20 mouse cellular contexts compared by ENCODE assay signal in genomic region chr5:124442628-124443027, GRCm38 (mm10). TPM values are rescaled to one million over a fixed set of nuclear protein-coding genes. Genes with fewer than 3 reads are reported as not detected.
DNase-seq lines count a peak whose midpoint lies in the region; TF ChIP-seq lines count a peak whose summit lies in the region.
"Had no signal": no experiment of that assay in that cellular context is flagged by ENCODE, and none has a peak within 500 bp of the region (broad histone marks: within the 10 kb centered on the region; RNA-seq: fewer than 3 reads in every experiment).

No protein-coding gene starts in this region.

- H3K4me1 ChIP-seq in kidney, adult 2 months (ENCODE audit: control insufficient read depth, insufficient read depth, low read length): peaks cover 21% of the 10 kb centered on the region; the same call in 1 of the 2 replicates
- H3K4me1 ChIP-seq in bone marrow macrophage, adult 2 months (ENCODE audit: control insufficient read depth, insufficient read depth, low read length): peaks cover 26% of the 10 kb centered on the region

- intact Hi-C loops in heart, postnatal 36 days (cut with DNase I): loop anchor here (2.0 kb wide), 1 partner anchor 14 kb away; no protein-coding TSS in a partner anchor

- no peaks in the 10 kb centered on the region for H3K27me3 ChIP-seq in kidney, adult 2 months (replicated peaks; ENCODE audit: control insufficient read depth, insufficient read depth, low read length)
- H3K27me3 ChIP-seq: CH12.LX; limb, embryonic 13.5 days had no signal

- TF ChIP-seq POLR2A in kidney, adult 2 months (IDR thresholded peaks at IDR 0.05; ENCODE audit: low read depth, low read length): no peak
- TF ChIP-seq POLR2A in bone marrow macrophage, adult 2 months (IDR thresholded peaks at IDR 0.05; ENCODE audit: borderline replicate concordance, low read depth, low read length): no peak

- H3K4me3 ChIP-seq in kidney, adult 2 months (ENCODE audit: insufficient read depth, low read depth, low read length): no peak overlapping the region
- H3K4me3 ChIP-seq in bone marrow macrophage, adult 2 months (ENCODE audit: insufficient read depth, low read length): no peak overlapping the region
- no peak overlapping the region for H3K4me3 ChIP-seq in macrophage (ENCODE audit: inconsistent target)
- H3K4me3 ChIP-seq: forebrain, embryonic 13.5 days; limb, embryonic 13.5 days had no signal

- H3K36me3 ChIP-seq in kidney, adult 2 months (ENCODE audit: control insufficient read depth, insufficient read depth, low read length): no peaks in the 10 kb centered on the region
- H3K36me3 ChIP-seq in macrophage (ENCODE audit: inconsistent target): no peaks in the 10 kb centered on the region

- no peak for TF ChIP-seq CTCF in kidney, adult 2 months (conservative IDR thresholded peaks at IDR 0.05; ENCODE audit: insufficient read depth, insufficient read length, low read depth, low read length)
- TF ChIP-seq CTCF in bone marrow macrophage, adult 2 months (IDR thresholded peaks at IDR 0.05; ENCODE audit: low read depth, low read length): no peak

- 48% methylated on average over 2 of the region's 2 CpGs for WGBS in kidney, adult 2 months
- WGBS in macrophage (ENCODE audit: missing documents): 26% methylated on average over 2 of the region's 2 CpGs

- peaks cover 43% of the 10 kb centered on the region for H3K79me2 ChIP-seq in macrophage (ENCODE audit: inconsistent target)

- DNase-seq in kidney, adult 2 months: peak; percentile 52
- DNase-seq in kidney, adult 8-10 months: no peak
- DNase-seq in A20 (ENCODE audit: low read depth, low spot score): peak; percentile 38
- no peak for DNase-seq in frontal cortex, adult 2 months (ENCODE audit: extremely low spot score in 1 of 2, low spot score in 1 of 2)
- no peak for DNase-seq in heart, postnatal 36 days
- DNase-seq in frontal cortex, postnatal 10 days (ENCODE audit: low spot score in 2 of 2): no peak
- DNase-seq: adrenal gland, postnatal 25 days; cerebellum, adult 9-11 months; embryo, embryonic 11 days; kidney, adult 11 months; kidney, postnatal 25 days; layer of hippocampus, adult 9-11 months; lung, postnatal 14 days; right cerebral cortex, postnatal 14 days had no signal

- no peak overlapping the region for H3K27ac ChIP-seq in kidney, adult 2 months (ENCODE audit: insufficient read depth, low read depth, low read length)
- peak overlapping the region; percentile 53; the same call in 1 of the 2 replicates for H3K27ac ChIP-seq in bone marrow macrophage, adult 2 months (ENCODE audit: insufficient read depth, low read depth, low read length)
- H3K27ac ChIP-seq in macrophage: peak overlapping the region; percentile 68
- H3K27ac ChIP-seq: forebrain, embryonic 13.5 days; hindbrain, embryonic 14.5 days; limb, embryonic 13.5 days had no signal

RNA-seq across cellular contexts. Expression of gene Kmt5a, which starts 2.9 kb away (rescaled TPM):
- 75.9 and 81.1 TPM in 2 replicates for polyA plus RNA-seq in kidney, adult 2 months (2012; rRNA removed)
- polyA plus RNA-seq in bone marrow macrophage, adult 2 months (2012; ENCODE audit: insufficient read depth, insufficient read length, missing spikeins): 49.2 and 58.6 TPM in 2 replicates
- 100 to 1,000 TPM in 8 of 26 experiments, 10 to 100 TPM in 18; 52.3 to 174 (median 91.0) TPM for total RNA-seq in macrophage (2018; cell fraction: chromatin; rRNA removed)
- total RNA-seq in macrophage (2018; cell fraction: cytosol; rRNA removed): 10 to 100 TPM; 45.9 to 87.1 (median 53.7) TPM
- total RNA-seq in macrophage (2018; cell fraction: nucleus; rRNA removed): 100 to 1,000 TPM in 5 of 26 experiments, 10 to 100 TPM in 21; 40.5 to 118 (median 71.6) TPM
- 41.0 to 134 TPM (median 67.4 TPM) in 3 replicates for polyA plus RNA-seq in macrophage (2018)
- polyA plus RNA-seq in frontal cortex, adult 2 months (2012; rRNA removed): 41.8 and 54.3 TPM in 2 replicates
- total RNA-seq in heart, postnatal 36 days (2021): 100 to 1,000 TPM; 191 to 237 TPM

RNA-seq across cellular contexts. Expression of gene Sbno1, which starts 16.8 kb away (rescaled TPM):
- 16.7 and 20.8 TPM in 2 replicates for polyA plus RNA-seq in kidney, adult 2 months (2012; rRNA removed)
- 57.5 and 59.2 TPM in 2 replicates for polyA plus RNA-seq in bone marrow macrophage, adult 2 months (2012; ENCODE audit: insufficient read depth, insufficient read length, missing spikeins)
- total RNA-seq in macrophage (2018; cell fraction: chromatin; rRNA removed): 100 to 1,000 TPM; 342 to 649 (median 449) TPM
- total RNA-seq in macrophage (2018; cell fraction: cytosol; rRNA removed): 10 to 100 TPM; 56.8 to 86.3 (median 68.1) TPM
- total RNA-seq in macrophage (2018; cell fraction: nucleus; rRNA removed): 100 to 1,000 TPM; 169 to 321 (median 232) TPM
- polyA plus RNA-seq in macrophage (2018): 29.7 to 66.6 TPM (median 32.9 TPM) in 3 replicates
- polyA plus RNA-seq in frontal cortex, adult 2 months (2012; rRNA removed): 57.7 and 59.5 TPM in 2 replicates
- total RNA-seq in heart, postnatal 36 days (2021): 10 to 100 TPM; 65.3 to 71.7 TPM

RNA-seq across cellular contexts. Expression of gene Rilpl2, which starts 35.5 kb away (rescaled TPM):
- 44.3 and 46.3 TPM in 2 replicates for polyA plus RNA-seq in kidney, adult 2 months (2012; rRNA removed)
- 106 and 113 TPM in 2 replicates for polyA plus RNA-seq in bone marrow macrophage, adult 2 months (2012; ENCODE audit: insufficient read depth, insufficient read length, missing spikeins)
- 100 to 1,000 TPM in 23 of 26 experiments, 10 to 100 TPM in 3; 66.4 to 240 (median 153) TPM for total RNA-seq in macrophage (2018; cell fraction: chromatin; rRNA removed)
- 100 to 1,000 TPM; 114 to 215 (median 162) TPM for total RNA-seq in macrophage (2018; cell fraction: cytosol; rRNA removed)
- 100 to 1,000 TPM in 24 of 26 experiments, 10 to 100 TPM in 2; 60.8 to 263 (median 159) TPM for total RNA-seq in macrophage (2018; cell fraction: nucleus; rRNA removed)
- 47.7 to 134 TPM (median 74.0 TPM) in 3 replicates for polyA plus RNA-seq in macrophage (2018)
- 24.5 and 25.9 TPM in 2 replicates for polyA plus RNA-seq in frontal cortex, adult 2 months (2012; rRNA removed)
- total RNA-seq in heart, postnatal 36 days (2021): 1 to 10 TPM; 7.9 to 9.9 TPM

RNA-seq across cellular contexts. Expression of gene Snrnp35, which starts 40.3 kb away (rescaled TPM):
- 4.3 and 5.9 TPM in 2 replicates for polyA plus RNA-seq in kidney, adult 2 months (2012; rRNA removed)
- polyA plus RNA-seq in bone marrow macrophage, adult 2 months (2012; ENCODE audit: insufficient read depth, insufficient read length, missing spikeins): 20.5 and 21.6 TPM in 2 replicates
- 10 to 100 TPM; 15.6 to 53.0 (median 28.3) TPM for total RNA-seq in macrophage (2018; cell fraction: chromatin; rRNA removed)
- total RNA-seq in macrophage (2018; cell fraction: cytosol; rRNA removed): 10 to 100 TPM; 19.7 to 42.3 (median 33.0) TPM
- 10 to 100 TPM; 21.0 to 56.7 (median 36.5) TPM for total RNA-seq in macrophage (2018; cell fraction: nucleus; rRNA removed)
- 30.6 to 47.7 TPM (median 30.7 TPM) in 3 replicates for polyA plus RNA-seq in macrophage (2018)
- 9.6 and 11.8 TPM in 2 replicates for polyA plus RNA-seq in frontal cortex, adult 2 months (2012; rRNA removed)
- 10 to 100 TPM in 1 of 2 experiments, 1 to 10 TPM in 1; 9.7 to 18.2 TPM for total RNA-seq in heart, postnatal 36 days (2021)

Comparison
In these comparisons a context has a peak if more than half of its experiments do, and no peak if none do; other contexts are left out.
1. DNase-seq: peak in kidney, adult 2 months (single experiment) and A20 (single experiment); none in kidney, adult 8-10 months (0 of 2), frontal cortex, adult 2 months (0 of 2), heart, postnatal 36 days (0 of 2) and frontal cortex, postnatal 10 days (0 of 2).